Mouse (Mus musculus) fat pad, adult 2 months (tissue): Measurements from ENCODE around the gene Tyk2.

Experiments
- DNase-seq: peaks from one replicate; pipeline ENCODE4 v3.0.0-alpha.2; 2011; ENCODE audit warnings: low read depth, low spot score; ENCODE audit errors: extremely low read depth

The Tyk2 gene

GRCm38 (mm10) chr9:21149654-21150419 lies 18.8 kb upstream of the Tyk2 start, which contains the start of gene Cdc37:
Gene Cdc37 (minus strand): TSS chr9:21149982.
- DNase-seq = no peak

- DNase-seq = no peak
Observed at GRCm38 (mm10) chr9:21149077-21149653, 18.1 kb upstream of the Tyk2 start.

GRCm38 (mm10) chr9:21148427-21148826 lies 17.4 kb upstream of the Tyk2 start:
- no peak for DNase-seq

- no peak for DNase-seq
Observed at GRCm38 (mm10) chr9:21146722-21147121, 15.7 kb upstream of the Tyk2 start.

- DNase-seq = no peak
Observed at GRCm38 (mm10) chr9:21145431-21145830, 14.4 kb upstream of the Tyk2 start.

GRCm38 (mm10) chr9:21144361-21144760 lies 13.3 kb upstream of the Tyk2 start:
- DNase-seq = no peak

- no peak for DNase-seq
Observed at GRCm38 (mm10) chr9:21141922-21142321, 10.9 kb upstream of the Tyk2 start.

GRCm38 (mm10) chr9:21138386-21138785 lies 7.3 kb upstream of the Tyk2 start:
- no peak for DNase-seq

GRCm38 (mm10) chr9:21137229-21137628 lies 6.2 kb upstream of the Tyk2 start:
- no peak for DNase-seq

GRCm38 (mm10) chr9:21136401-21136800 lies 5.4 kb upstream of the Tyk2 start:
- DNase-seq = no peak

- no peak for DNase-seq
Observed at GRCm38 (mm10) chr9:21135941-21136381, 4.9 kb upstream of the Tyk2 start.

- no peak for DNase-seq
Observed at GRCm38 (mm10) chr9:21135329-21135890, 4.4 kb upstream of the Tyk2 start.

GRCm38 (mm10) chr9:21134595-21135328 lies 3.7 kb upstream of the Tyk2 start:
- no peak for DNase-seq

- no peak for DNase-seq
Observed at GRCm38 (mm10) chr9:21133064-21133707, 2.1 kb upstream of the Tyk2 start.

- no peak for DNase-seq
Observed at GRCm38 (mm10) chr9:21132102-21132775, 1.2 kb upstream of the Tyk2 start.

- DNase-seq = no peak
Observed at GRCm38 (mm10) chr9:21126259-21126627, 4.8 kb downstream of the Tyk2 start.

GRCm38 (mm10) chr9:21125502-21126258 lies 5.4 kb downstream of the Tyk2 start:
- DNase-seq = no peak

GRCm38 (mm10) chr9:21124837-21125236 lies 6.2 kb downstream of the Tyk2 start:
- no peak for DNase-seq

GRCm38 (mm10) chr9:21121483-21121882 lies 9.6 kb downstream of the Tyk2 start:
- DNase-seq = no peak

GRCm38 (mm10) chr9:21117073-21117472 lies 14.0 kb downstream of the Tyk2 start:
- no peak for DNase-seq
